Mouse (Mus musculus) heart, postnatal 4 days (tissue): ENCODE results near the gene Tjp1. TPM values are rescaled to one million over a fixed set of nuclear protein-coding genes. Genes with fewer than 3 reads are reported as not detected.

Source experiments
- DNase-seq: peaks from one replicate; pipeline ENCODE4 v3.0.0; 2021
- total RNA-seq, 2 experiments: library from RNA; stranded (reverse); gene quantifications; 2 replicates each; pipeline ENCODE4 v1.2.3; 2021

Tjp1 gene
- total RNA-seq, 2 experiments from 2014 or later: 148 to 156 TPM

DNA sequence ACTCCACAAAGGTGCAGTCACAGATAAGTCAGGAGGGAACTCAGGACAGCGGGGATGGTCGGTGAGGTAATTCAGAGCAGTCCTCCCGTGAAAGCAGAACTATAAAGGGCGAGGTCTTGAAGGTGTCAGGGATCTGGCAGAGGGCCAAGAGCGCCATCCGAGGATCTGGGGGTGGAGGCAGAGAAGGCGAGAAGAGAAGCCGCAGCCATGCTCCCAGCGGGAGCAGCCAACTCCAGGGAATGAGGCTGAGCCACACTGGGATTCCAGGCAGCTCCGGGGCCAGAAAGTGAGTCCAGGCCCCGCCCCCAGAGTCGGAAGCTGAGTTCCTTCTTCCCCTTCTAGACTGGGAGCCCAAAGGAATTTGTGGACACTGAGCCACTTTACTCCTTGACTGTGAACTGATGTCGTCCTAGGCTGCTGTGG is 41.3 kb downstream of the Tjp1 start:
- peak; percentile 61 for DNase-seq

- DNase-seq: no peak
Observed at GRCm38 (mm10) chr7:65484170-65484778, 43.3 kb downstream of the Tjp1 start.

- DNase-seq: no peak
Observed at GRCm38 (mm10) chr7:65482216-65482615, 45.4 kb downstream of the Tjp1 start.

- DNase-seq: no peak
Observed at GRCm38 (mm10) chr7:65472048-65472447, 55.5 kb downstream of the Tjp1 start.

DNA sequence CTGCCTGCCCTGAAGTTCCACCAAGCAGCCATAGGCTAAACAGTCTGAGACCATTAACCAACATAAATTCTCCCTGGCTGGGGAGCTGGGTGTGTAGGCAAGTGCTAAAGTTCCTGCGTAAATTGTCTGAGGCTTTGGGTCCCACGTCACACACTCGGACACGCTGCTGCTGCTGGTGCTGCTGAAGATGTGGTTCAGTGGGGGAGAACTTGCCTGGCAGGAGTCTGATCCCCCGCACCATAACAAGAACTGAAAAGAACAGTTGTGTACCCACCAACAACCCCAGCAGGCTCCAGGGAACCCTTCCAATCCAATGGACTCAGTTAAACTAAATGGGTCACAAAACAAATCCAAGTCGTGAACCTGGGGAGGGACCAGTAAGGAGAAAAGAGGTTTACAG is 56.2 kb downstream of the Tjp1 start:
- DNase-seq: no peak

DNA sequence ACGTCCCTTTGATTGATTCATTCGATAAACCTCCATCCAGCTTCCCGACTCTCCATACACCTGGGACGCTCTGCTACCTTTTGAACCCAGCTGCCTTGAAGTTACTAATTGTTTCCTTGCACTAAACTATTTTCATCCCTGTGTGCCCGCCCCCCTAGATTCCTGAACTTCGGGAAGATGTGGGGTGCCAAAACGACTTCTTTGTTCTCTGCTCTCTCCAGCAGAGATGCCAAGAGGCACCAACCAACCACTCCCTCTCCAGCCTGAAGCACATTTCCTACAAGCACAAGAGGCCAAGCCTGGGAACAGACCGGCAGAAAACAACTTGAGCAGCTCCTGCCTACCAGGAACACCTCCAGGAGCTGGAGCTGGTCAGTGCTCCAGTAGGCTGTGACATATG is 57.4 kb downstream of the Tjp1 start:
- no peak for DNase-seq

DNA sequence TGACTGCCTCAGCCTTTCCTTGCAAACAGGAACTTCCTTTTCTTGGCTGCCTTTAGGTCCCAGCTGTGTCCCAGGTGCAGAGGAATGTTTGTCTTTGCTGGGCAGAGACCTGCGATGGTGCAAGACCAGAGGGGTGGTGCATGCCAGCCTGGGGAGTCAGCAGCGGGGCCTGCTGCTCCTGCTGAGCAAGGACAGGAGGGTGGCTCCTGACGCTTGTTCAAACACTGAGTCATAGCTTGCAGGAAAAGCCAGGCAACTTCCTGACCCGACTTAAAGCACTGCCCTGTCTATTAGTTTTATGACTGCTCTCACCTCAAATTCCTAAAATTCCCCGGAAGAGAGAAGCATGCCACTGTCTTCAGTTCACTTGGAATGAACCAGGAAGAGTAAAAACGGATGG is 57.9 kb downstream of the Tjp1 start:
- no peak for DNase-seq

- DNase-seq: no peak
Observed at GRCm38 (mm10) chr7:65468191-65468590, 59.4 kb downstream of the Tjp1 start.

- no peak for DNase-seq
Observed at GRCm38 (mm10) chr7:65467306-65468021, 60.1 kb downstream of the Tjp1 start.

DNA sequence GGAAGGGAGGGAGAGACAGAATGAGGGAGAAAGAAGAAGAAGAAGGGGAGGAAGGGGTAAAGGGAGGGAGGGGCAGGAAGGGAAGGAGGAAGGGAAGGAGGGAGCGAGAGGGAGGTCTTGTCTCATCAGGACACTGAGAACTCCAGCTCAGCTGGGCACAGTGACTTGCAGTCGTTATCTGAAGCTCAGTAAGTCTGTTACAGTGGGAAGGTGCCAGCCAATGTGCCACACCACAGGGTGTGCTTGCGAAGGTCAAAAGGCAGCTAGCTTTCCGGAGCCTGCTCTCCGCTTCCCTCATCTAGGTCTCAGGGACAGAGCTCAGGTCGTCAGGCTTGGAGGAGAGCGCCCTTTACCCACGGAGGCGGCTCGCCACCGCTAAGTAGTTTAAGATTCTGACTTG is 61.4 kb downstream of the Tjp1 start:
- peak; percentile 38 for DNase-seq

DNA sequence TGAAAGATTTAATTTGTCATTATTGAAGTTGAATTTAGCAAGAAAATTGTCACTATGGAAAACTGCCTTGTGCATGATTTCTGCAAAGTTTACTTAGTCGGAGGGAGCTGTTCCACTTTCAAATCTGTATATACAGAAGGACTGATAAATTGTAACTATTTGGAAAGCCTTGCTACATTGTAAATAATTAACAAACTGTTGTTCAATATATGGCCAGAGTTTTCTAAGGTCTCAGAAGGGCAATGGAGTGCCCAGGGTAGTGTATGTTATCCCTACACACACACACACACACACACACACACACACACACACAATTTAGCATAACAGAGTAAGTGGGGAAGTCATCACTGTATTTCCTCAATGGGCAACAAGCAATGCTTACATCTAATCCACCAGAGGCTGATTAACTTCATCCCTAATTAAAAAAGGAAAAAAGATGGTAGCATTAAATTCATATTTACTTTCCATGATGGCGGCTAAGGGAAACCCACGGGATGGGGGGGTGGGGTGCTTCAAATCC is 63.0 kb downstream of the Tjp1 start:
- no peak for DNase-seq

- no peak for DNase-seq
Observed at GRCm38 (mm10) chr7:65463438-65463837, 64.1 kb downstream of the Tjp1 start.

DNA sequence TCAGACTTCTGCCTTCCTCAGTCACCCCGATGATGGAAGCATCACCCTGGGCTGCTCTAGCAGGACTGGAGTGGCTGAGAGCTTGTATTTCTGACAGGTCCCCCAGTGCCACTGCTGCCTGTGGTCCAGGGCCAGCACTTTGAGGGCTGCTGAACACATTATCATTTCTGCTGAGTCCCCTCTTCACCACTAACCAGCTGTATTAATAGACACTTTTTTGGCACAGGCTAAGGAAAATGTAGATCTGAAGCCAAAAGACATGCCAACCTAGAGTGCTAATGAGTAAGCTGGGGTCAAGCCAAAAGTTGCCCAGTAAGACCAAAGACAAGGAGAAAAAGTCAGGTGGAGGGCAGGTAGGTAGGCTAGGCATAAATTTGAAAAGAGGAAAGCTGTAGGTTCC is 66.2 kb downstream of the Tjp1 start:
- DNase-seq: peak; percentile 58

GRCm38 (mm10) chr7:65460196-65460595 is 67.4 kb downstream of the Tjp1 start:
- no peak for DNase-seq

DNA sequence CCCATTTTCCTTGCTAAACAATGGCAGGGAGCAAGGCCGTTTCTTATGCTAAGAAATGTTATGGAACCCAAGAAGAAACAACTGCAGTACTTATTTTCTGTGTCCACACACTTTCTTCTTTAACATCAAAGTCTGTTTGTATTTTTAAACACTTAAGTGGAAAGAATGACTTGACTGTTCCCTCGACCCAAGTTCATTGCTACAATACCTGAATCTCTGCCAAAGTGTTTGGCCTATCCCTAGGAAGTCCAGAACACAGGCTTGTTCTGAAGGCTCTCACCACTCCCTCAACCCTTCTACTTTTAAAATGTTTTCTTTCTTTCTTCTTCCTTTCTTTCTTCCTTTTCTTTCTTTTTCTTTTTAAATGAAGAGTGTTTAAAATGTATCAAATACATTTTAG is 71.5 kb downstream of the Tjp1 start:
- no peak for DNase-seq

DNA sequence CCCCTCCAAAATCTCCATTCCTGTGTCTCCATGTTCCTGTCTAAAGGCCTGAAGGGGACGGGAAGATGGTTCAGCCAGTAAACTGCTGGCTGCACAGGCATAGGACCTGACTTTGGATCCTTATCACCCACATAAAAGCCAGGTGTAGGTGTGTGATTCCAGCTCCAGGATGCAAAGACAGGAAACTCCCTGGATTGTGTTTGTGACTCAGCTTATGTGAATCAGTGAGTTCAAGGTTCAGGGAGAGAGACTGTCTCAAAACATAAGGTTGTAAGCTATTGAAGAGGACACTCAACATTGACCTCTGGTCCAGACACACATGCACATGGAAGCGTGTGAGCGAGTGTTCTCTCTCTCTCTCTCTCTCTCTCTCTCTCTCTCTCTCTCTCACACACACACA is 72.4 kb downstream of the Tjp1 start:
- no peak for DNase-seq

GRCm38 (mm10) chr7:65454269-65454668 is 73.3 kb downstream of the Tjp1 start:
- DNase-seq: no peak

DNA sequence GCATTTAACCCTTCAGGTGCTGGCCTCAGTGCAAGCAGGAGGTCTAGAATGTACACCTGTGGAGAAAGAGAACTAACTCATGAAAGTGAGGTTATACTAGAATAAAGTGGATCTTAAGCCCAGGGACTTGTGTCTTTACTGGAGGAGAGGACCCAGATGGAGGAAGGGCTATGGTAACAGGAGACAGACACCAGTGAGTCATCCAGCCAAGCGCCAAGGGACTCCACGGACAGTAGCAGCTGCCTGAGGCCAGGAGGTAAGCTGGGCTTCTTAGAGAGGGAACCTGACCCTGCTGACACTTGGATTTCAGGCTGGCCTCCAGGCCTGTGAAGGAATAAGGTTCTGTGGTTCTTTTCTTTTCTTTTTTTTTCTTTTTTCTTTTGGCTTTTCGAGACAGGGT is 75.3 kb downstream of the Tjp1 start:
- DNase-seq: no peak

GRCm38 (mm10) chr7:65450158-65450557 is 77.4 kb downstream of the Tjp1 start:
- no peak for DNase-seq

- DNase-seq: no peak
Observed at GRCm38 (mm10) chr7:65441505-65441904, 86.1 kb downstream of the Tjp1 start.

DNA sequence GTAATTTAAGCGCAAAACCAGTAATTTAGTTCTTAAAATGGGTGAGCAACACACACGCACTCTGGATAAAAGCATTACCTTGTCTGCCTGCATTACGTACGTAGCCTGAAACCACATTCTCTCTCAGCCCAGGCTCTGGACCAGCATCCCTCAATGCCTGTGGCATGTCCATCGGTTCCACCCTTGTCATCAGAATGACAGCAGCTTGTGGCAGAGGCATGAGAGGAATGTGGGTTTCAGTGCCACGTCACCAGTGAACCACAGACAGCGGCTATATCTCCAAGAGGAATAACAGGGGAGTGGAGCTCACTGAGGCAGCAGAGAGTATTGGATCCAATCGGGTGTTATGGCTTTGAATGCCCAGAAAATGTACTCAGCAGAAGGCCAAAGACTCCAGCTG is 88.1 kb downstream of the Tjp1 start:
- DNase-seq: no peak

- DNase-seq: no peak
Observed at GRCm38 (mm10) chr7:65438146-65438545, 89.4 kb downstream of the Tjp1 start.

- no peak for DNase-seq
Observed at GRCm38 (mm10) chr7:65436921-65437320, 90.7 kb downstream of the Tjp1 start.

GRCm38 (mm10) chr7:65431018-65431695 is 96.4 kb downstream of the Tjp1 start:
- DNase-seq: no peak
